Mouse (Mus musculus) heart, adult 2 months (tissue): Measurements from ENCODE around the gene Bpifc.

Source experiments
- CTCF ChIP-seq: fragments of 200-600 bp; IDR thresholded peaks from 2 replicates; pipeline ENCODE4 v1.8.1; 2022; ENCODE audit warnings: antibody characterized with exemption, mild to moderate bottlenecking, moderate library complexity
- EP300 ChIP-seq: fragments of 200-500 bp; IDR thresholded peaks from 2 replicates; pipeline ENCODE4 v1.6.1; 2011; ENCODE audit warnings: low read depth, low read length, control low read depth; ENCODE audit not compliant: insufficient read depth
- POLR2A ChIP-seq: fragments of 200-500 bp; IDR thresholded peaks from 2 replicates; pipeline ENCODE4 v1.6.1; 2011; ENCODE audit warnings: mild to moderate bottlenecking, low read depth, low read length, control low read depth; ENCODE audit not compliant: insufficient read depth

GRCm38 (mm10) chr10:85968731-85969130 lies 43.0 kb downstream of the Bpifc start:
- TF ChIP-seq CTCF: no peak
- TF ChIP-seq EP300: no peak
- no peak for TF ChIP-seq POLR2A
